Mouse (Mus musculus) limb, embryonic 14.5 days (tissue): ENCODE data around the gene Mtap. TPM values are rescaled to one million over a fixed set of nuclear protein-coding genes. Genes with fewer than 3 reads are reported as not detected.

Source experiments
- ATAC-seq: fragments of 200-750 bp; cut with Nextera tagmentation; 2 replicates; pipeline ENCODE4 v1.8.0; 2017; ENCODE audit warnings: low read depth, moderate number of reproducible peaks, moderate TSS enrichment; ENCODE audit not compliant: low FRiP score
- DNase-seq: peaks from one replicate; pipeline ENCODE4 v3.0.0-alpha.2; 2015; ENCODE audit warnings: low spot score
- H3K27ac ChIP-seq: fragments of 300-500 bp; sonication (generic); replicated peaks from 2 replicates; pipeline ENCODE4 v1.5.1; 2014; ENCODE audit warnings: low read depth, mild to moderate bottlenecking, low read length, moderate library complexity, mixed read lengths
- H3K27me3 ChIP-seq: fragments of 300-500 bp; sonication (generic); 2 replicates; pipeline ENCODE4 v1.6.1; 2014; ENCODE audit warnings: low read length, mixed read lengths; ENCODE audit not compliant: control insufficient read depth, insufficient read depth
- H3K36me3 ChIP-seq: fragments of 300-500 bp; sonication (generic); 2 replicates; pipeline ENCODE4 v1.6.1; 2014; ENCODE audit warnings: mild to moderate bottlenecking, low read length, moderate library complexity, mixed read lengths; ENCODE audit not compliant: control insufficient read depth, insufficient read depth
- H3K4me1 ChIP-seq: fragments of 300-500 bp; sonication (generic); 2 replicates; pipeline ENCODE4 v1.6.1; 2014; ENCODE audit warnings: antibody characterized with exemption, low read length, mixed read lengths; ENCODE audit not compliant: control insufficient read depth, insufficient read depth
- H3K4me2 ChIP-seq: fragments of 300-500 bp; sonication (generic); replicated peaks from 2 replicates; pipeline ENCODE4 v1.6.1; 2014; ENCODE audit warnings: low read depth, mild to moderate bottlenecking, low read length, moderate library complexity; ENCODE audit not compliant: severe bottlenecking
- H3K4me3 ChIP-seq: fragments of 300-500 bp; sonication (generic); replicated peaks from 2 replicates; pipeline ENCODE4 v1.5.1; 2014; ENCODE audit warnings: low read length
- H3K9ac ChIP-seq: fragments of 300-500 bp; sonication (generic); 2 replicates; pipeline ENCODE4 v1.6.1; 2014; ENCODE audit warnings: mild to moderate bottlenecking, low read depth, low read length, moderate library complexity; ENCODE audit not compliant: severe bottlenecking
- H3K9me3 ChIP-seq: fragments of 300-500 bp; sonication (generic); 2 replicates; pipeline ENCODE4 v1.6.1; 2016; ENCODE audit warnings: low read length; ENCODE audit not compliant: control insufficient read depth
- POLR2A ChIP-seq: fragments of 200-500 bp; IDR thresholded peaks from 2 replicates; pipeline ENCODE4 v1.8.0; 2012; ENCODE audit warnings: inconsistent platforms, mild to moderate bottlenecking, moderate library complexity, borderline replicate concordance; ENCODE audit not compliant: insufficient read depth, insufficient read length; ENCODE audit errors: extremely low read depth
- WGBS: fragments of 180-500 bp; shearing (Covaris S2); extraction: QIAGEN DNeasy Blood & Tissue Kit; methylation state at CpG from one replicate; pipeline ENCODE4 v1.1.7; 2014; 5-methylcytosine and 5-hydroxymethylcytosine counted together
- polyA plus RNA-seq, 2 experiments: library from polyadenylated mRNA; depleted of rRNA in 1 of 2; stranded (reverse) in 1 of 2; unstranded in 1 of 2; fragments of >200 nt; fragmentation: Nextera tagmentation in 1 of 2; extraction: Ambion mirVana in 1 of 2; gene quantifications; 2 replicates each; pipeline versions ENCODE4 v1.2.1 to v1.2.3; 2012 to 2014

The Mtap gene
- polyA plus RNA-seq, 2 experiments = 36.4 to 74.1 TPM

- 0 out of 2 replicates have a peak, but pooled peaks cover 2% of the 10 kb centered on the region for H3K4me1 ChIP-seq
- ATAC-seq = no peak
- H3K27ac ChIP-seq = no peak overlapping the region
- DNase-seq = no peak
- H3K36me3 ChIP-seq = no peaks in the 10 kb centered on the region
- no peaks in the 10 kb centered on the region for H3K27me3 ChIP-seq
- no peak for TF ChIP-seq POLR2A
- H3K9ac ChIP-seq = no peak overlapping the region
- WGBS = 74% methylated on average over 5 of the region's 5 CpGs
- no peak overlapping the region for H3K4me2 ChIP-seq
- H3K4me3 ChIP-seq = no peak overlapping the region
- H3K9me3 ChIP-seq = no peaks in the 10 kb centered on the region
Observed at GRCm38 (mm10) chr4:89098261-89098660, 38.7 kb upstream of the Mtap start.

- ATAC-seq (no peak), DNase-seq (no peak)
- Histone ChIP-seq H3K4me3 (no peak overlapping the region), H3K4me2 (no peak overlapping the region), H3K4me1 (no peaks in the 10 kb centered on the region), H3K36me3 (no peaks in the 10 kb centered on the region), H3K9ac (no peak overlapping the region), H3K9me3 (no peaks in the 10 kb centered on the region), H3K27me3 (no peaks in the 10 kb centered on the region), H3K27ac (no peak overlapping the region)
- TF ChIP-seq POLR2A = no peak
- 57% methylated on average over 3 of the region's 3 CpGs for WGBS
Observed at GRCm38 (mm10) chr4:89101276-89101675, 35.6 kb upstream of the Mtap start.

GRCm38 (mm10) chr4:89102283-89102682, 34.6 kb upstream of the Mtap start:
- H3K9me3 ChIP-seq = no peaks in the 10 kb centered on the region
- no peak overlapping the region for H3K4me2 ChIP-seq
- no peak overlapping the region for H3K27ac ChIP-seq
- H3K9ac ChIP-seq = no peak overlapping the region
- DNase-seq (no peak), ATAC-seq (no peak)
- no peak for TF ChIP-seq POLR2A
- H3K4me1 ChIP-seq = no peaks in the 10 kb centered on the region
- H3K4me3 ChIP-seq = no peak overlapping the region
- H3K36me3 ChIP-seq = no peaks in the 10 kb centered on the region
- no peaks in the 10 kb centered on the region for H3K27me3 ChIP-seq
- WGBS = 68% methylated on average over 2 of the region's 2 CpGs

GRCm38 (mm10) chr4:89105486-89105885, 31.4 kb upstream of the Mtap start:
- Histone ChIP-seq H3K27ac (no peak overlapping the region), H3K4me1 (no peaks in the 10 kb centered on the region), H3K27me3 (no peaks in the 10 kb centered on the region), H3K4me2 (no peak overlapping the region), H3K4me3 (no peak overlapping the region), H3K9ac (no peak overlapping the region), H3K9me3 (no peaks in the 10 kb centered on the region), H3K36me3 (no peaks in the 10 kb centered on the region)
- TF ChIP-seq POLR2A = no peak
- WGBS = 41% methylated on average over 2 of the region's 2 CpGs
- DNase-seq = no peak
- ATAC-seq = no peak

- H3K4me3 ChIP-seq = no peak overlapping the region
- no peaks in the 10 kb centered on the region; the same call in 1 of the 2 replicates for H3K4me1 ChIP-seq
- no peak for TF ChIP-seq POLR2A
- no peaks in the 10 kb centered on the region for H3K9me3 ChIP-seq
- DNase-seq = no peak
- H3K36me3 ChIP-seq = no peaks in the 10 kb centered on the region
- no peak for ATAC-seq
- no peaks in the 10 kb centered on the region for H3K27me3 ChIP-seq
- H3K9ac ChIP-seq = no peak overlapping the region
- WGBS = 72% methylated on average over 2 of the region's 2 CpGs
- no peak overlapping the region for H3K27ac ChIP-seq
- no peak overlapping the region for H3K4me2 ChIP-seq
Observed at GRCm38 (mm10) chr4:89106505-89106904, 30.4 kb upstream of the Mtap start.

GRCm38 (mm10) chr4:89112168-89112710, 24.7 kb upstream of the Mtap start:
- Histone ChIP-seq H3K9me3 (no peaks in the 10 kb centered on the region), H3K4me2 (no peak overlapping the region), H3K36me3 (no peaks in the 10 kb centered on the region), H3K27me3 (no peaks in the 10 kb centered on the region), H3K4me1 (no peaks in the 10 kb centered on the region; the same call in 1 of the 2 replicates), H3K9ac (no peak overlapping the region), H3K27ac (no peak overlapping the region), H3K4me3 (no peak overlapping the region)
- no peak for ATAC-seq
- DNase-seq = no peak
- no peak for TF ChIP-seq POLR2A
- WGBS = 81% methylated on average over 11 of the region's 11 CpGs
